Mouse (Mus musculus) kidney, adult 2 months (tissue): ENCODE results near the gene Nrp1.

Source experiments
- CTCF ChIP-seq: fragments of 200-500 bp; conservative IDR thresholded peaks from 2 replicates; pipeline ENCODE4 v1.5.1; 2011; ENCODE audit warnings: low read depth, mild to moderate bottlenecking, control low read depth, low read length, moderate library complexity, mixed read lengths; ENCODE audit not compliant: insufficient read depth, insufficient read length
- POLR2A ChIP-seq: fragments of 200-500 bp; IDR thresholded peaks from one replicate; pipeline ENCODE4 v1.6.1; 2011; ENCODE audit warnings: low read depth, low read length, control low read depth

- TF ChIP-seq CTCF (peak; percentile 59), POLR2A (no peak)
Observed at GRCm38 (mm10) chr8:128357540-128358405, 631 bp upstream of the Nrp1 start.
